Mouse (Mus musculus) fibroblast of lung, adult 2 months (primary cell): Measurements from ENCODE around the gene Rabgef1.

Experiments used
- DNase-seq: peaks from one replicate; pipeline ENCODE4 v3.0.0-alpha.2; 2011; ENCODE audit warnings: low read depth

Rabgef1 gene

GRCm38 (mm10) chr5:130171956-130172601, 481 bp downstream of the Rabgef1 start:
- peak; percentile 42 for DNase-seq

DNA sequence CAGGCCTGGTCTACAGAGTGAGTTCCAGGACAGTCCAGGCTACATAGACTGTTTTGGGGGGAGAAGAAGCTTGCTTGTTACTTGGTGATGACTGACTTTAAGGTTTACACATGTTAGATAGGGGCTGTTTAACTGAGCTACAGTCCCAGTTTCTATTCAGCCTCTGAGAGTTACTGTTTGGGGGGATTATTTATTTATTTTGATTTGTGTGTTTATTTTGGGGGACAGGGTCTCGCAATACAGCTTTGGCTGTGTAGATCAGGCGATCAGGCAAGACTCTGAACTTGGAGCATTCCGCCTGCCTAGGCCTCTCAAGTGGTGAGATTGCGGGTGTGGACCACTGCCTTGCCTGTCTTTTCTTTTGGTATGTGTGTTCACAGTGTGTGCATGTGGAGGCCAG, 1.4 kb downstream of the Rabgef1 start:
- no peak for DNase-seq

- no peak for DNase-seq
Observed at GRCm38 (mm10) chr5:130177871-130178270, 6.3 kb downstream of the Rabgef1 start.

DNA sequence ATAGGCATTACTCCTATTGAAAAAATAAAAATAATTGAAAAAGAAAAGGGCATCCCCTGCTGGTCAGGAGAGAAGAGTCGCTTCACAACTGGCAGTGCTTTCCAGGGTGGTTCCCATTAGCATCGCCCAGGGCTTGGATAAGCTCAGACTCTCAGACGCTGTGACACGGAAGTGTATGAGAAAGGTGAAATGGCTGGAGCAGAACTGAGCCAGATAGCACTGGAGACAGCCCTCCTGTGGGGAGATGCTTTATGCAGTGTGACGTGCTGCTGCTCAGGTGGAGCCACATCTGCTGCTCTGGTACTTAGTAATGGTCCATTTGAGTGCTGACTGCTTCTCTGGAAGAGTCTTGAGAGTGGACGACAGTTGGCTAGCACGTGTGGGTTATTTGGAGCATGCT, 8.8 kb downstream of the Rabgef1 start:
- DNase-seq: no peak

GRCm38 (mm10) chr5:130181740-130182540, 10.3 kb downstream of the Rabgef1 start:
- DNase-seq: no peak

- DNase-seq: no peak
Observed at GRCm38 (mm10) chr5:130182541-130182821, 10.9 kb downstream of the Rabgef1 start.

DNA sequence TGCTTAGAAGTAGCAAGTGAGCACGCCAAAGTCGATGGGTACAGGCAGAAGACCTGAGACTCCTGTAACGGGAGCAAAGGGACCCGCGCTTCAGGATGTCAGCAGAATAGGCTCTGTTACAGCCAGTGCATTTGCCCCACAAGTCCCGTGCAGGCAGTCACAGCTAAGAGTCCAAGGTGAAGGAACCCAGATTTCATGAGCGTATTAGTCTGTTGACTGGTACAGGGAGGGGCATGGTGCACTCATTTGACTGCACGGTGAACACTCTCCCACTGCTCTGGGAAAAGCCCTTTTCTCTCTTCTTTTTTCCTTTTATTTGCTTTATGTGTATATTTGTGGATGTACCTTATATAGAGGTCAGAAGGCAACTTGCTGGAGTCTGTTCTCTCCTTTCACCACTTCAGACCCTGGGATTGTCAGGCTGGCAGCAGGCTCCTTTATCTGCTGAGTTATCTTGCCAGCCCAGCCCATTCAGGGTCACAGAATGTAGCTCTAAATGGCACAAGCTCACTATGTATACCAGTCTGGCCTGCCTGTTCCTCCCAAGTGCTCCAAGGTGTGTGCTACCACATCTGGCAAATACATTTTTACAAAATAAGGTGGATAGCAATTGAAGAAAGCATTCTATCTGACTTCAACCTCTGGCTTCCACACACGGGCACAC, 12.7 kb downstream of the Rabgef1 start:
- no peak for DNase-seq

DNA sequence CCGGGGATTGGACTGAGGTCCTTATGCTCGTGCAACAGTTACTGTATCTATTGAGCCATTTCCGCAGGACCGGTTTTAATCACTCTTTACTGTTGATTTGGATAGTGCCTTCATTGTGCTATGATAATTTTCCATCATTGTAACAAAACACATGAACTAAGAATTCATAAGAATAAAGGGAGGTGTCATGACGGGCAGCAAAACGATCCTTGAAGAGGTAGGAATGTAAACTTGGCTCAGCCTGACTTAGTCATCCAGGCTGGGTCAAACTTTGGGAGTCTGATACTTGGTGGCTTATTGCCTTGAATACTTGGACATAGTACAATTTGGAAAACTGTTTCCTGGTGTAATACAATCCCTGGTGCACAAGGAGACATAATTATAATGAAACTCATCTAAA, 13.7 kb downstream of the Rabgef1 start:
- DNase-seq: peak; percentile 46

- no peak for DNase-seq
Observed at GRCm38 (mm10) chr5:130187383-130187782, 15.8 kb downstream of the Rabgef1 start.

DNA sequence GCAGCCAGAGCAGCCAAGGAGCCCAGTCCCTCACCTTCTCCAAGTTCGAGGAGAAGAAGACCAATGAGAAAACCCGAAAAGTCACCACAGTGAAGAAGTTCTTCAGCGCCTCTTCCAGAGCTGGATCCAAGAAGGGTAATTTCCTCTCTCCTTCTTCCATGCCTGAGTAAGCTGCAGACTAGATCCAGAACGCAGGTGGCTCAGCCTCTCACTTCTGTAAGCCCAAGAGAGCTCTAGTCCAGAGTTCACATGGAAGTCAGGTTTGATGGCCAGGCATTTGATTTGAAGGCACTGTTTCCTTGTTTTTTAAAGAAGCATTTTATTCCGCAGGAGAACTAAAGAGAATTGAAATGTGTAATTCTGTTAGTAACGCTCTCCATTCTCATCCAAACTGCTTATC, 19.3 kb downstream of the Rabgef1 start:
- DNase-seq: no peak

DNA sequence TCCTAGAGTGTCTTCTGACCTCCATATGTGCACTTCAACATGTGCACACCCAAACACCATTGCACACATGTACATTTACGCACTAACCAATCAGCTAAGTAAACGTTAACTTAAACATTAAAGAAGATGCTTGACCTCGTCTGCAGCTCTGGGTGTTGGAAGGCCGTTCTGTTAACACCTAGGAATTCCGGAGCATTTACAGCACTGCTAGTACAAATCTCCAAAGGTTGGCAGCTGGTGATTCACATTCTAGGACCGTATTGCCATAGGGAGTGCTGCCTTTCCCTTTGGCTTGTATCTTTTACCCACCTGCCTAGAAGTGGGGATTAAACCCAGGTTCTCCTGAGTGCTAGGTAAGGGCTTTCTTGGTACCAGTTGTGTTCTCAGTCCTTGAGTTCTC, 20.3 kb downstream of the Rabgef1 start:
- no peak for DNase-seq

DNA sequence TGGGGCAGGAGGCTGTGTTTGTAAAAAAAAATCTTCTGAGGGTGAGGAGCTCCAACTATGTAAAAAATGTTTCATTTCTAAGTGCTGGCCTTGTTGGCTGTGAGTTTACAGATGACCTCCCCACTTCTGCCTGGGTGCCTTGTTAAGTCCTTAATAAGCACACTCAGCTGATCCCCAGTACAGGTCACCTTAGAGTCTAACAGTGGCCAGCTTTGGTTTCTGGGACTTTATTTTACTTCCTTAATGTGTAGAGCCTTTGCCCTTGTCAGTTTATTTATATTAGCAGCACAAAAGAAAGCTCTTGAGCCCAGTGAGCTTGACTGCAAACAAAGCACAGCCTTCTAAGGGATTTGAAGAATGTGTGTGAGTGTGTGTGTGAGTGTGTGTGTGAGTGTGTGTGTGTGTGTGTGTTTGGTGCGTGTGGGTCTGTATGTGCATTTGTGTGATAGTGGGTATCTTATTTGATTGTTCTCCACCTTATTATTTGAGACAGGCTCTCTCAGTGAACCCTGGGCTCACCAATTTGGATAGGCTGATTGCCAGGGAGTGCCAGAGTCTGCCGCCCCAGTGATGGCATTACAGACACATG, 20.9 kb downstream of the Rabgef1 start:
- no peak for DNase-seq

GRCm38 (mm10) chr5:130193760-130194159, 22.2 kb downstream of the Rabgef1 start:
- DNase-seq: no peak

DNA sequence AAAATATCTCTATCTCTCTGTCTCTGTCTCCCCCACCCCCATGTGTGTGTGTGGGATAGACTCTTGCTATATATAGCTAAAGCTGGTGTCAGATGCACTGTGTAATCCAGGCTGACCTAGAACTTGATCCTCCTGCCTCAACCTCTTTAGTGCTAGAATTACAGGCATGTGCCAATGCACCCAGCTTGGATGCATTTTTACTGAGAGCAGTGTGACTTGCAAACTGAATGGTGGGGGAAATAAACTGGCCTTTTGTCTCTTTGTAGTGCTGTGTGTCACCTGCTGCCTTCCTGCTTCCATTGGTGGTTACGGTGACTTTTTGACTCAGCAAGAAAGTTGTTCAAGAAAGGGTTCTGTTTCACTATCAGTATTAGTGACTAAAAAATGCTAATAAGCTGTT, 24.7 kb downstream of the Rabgef1 start:
- no peak for DNase-seq

- DNase-seq: no peak
Observed at GRCm38 (mm10) chr5:130197454-130197853, 25.9 kb downstream of the Rabgef1 start.

DNA sequence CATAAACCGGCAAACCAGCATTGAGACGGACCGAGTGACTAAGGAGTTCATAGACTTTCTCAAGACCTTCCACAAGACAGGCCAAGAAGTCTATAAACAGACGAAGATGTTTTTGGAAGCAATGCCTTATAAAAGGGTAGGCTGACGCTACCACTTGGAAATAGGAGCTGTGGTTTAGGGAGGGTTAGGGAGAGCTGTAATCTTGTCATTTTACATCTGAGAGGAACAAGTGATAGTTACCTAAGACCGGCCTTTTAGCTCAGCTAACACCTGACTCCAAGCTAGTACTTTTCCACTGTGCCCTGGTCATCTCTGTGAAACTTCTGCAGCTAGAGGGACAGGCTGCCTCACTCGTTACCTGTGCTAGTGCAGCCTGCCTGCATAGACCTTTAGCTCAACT, 26.4 kb downstream of the Rabgef1 start:
- no peak for DNase-seq

- no peak for DNase-seq
Observed at GRCm38 (mm10) chr5:130200233-130201029, 28.8 kb downstream of the Rabgef1 start.

- no peak for DNase-seq
Observed at GRCm38 (mm10) chr5:130203948-130204347, 32.4 kb downstream of the Rabgef1 start.

GRCm38 (mm10) chr5:130204560-130204959, 33.0 kb downstream of the Rabgef1 start:
- no peak for DNase-seq

DNA sequence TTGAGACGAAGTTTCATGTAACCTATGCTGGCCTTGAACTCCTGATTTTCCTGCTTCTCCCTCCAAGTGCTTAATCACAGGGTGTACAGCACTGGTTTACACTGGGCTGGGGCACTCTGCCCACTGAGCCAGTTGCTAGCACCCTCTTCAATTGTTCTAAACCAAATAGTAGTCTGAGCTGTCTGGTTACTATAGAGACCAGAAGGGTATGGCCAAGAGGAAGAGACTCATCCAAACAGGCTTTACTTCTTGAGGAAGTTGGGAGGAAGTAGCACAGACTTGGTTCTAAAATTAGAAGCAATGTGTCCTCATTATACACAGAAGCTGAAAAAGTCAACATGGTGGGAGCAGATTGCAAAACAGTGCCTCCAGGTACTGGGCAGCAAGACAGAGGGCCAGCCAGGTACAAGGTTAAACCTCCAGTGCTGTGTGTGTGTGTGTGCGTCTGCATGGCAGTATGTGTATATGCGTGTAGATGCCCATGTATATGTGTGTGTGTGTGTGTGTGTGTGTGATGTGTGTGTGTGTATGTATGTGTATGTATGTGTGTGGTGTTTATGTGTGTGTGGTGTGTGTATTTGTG, 33.9 kb downstream of the Rabgef1 start:
- DNase-seq: no peak

- no peak for DNase-seq
Observed at GRCm38 (mm10) chr5:130207299-130207698, 35.7 kb downstream of the Rabgef1 start.

DNA sequence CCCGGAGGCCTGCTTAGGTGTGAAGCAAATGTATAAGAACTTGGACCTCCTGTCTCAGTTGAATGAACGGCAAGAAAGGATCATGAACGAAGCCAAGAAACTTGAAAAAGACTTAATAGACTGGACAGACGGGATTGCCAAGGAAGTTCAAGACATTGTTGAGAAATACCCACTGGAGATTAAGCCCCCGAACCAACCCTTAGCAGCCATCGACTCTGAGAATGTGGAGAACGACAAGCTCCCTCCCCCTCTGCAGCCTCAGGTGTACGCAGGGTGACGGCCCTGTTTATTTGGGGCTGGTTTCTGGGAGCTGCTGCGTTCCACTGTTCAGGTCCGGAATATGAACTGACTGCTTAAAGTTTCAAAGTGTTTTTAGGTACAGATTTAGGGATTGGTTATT, 41.4 kb downstream of the Rabgef1 start:
- no peak for DNase-seq
